Mouse (Mus musculus) MEL (cell line): ENCODE measurements around the gene Ubxn10. TPM values are rescaled to one million over a fixed set of nuclear protein-coding genes. Genes with fewer than 3 reads are reported as not detected.

Experiments used
- DNase-seq: peaks from one replicate; pipeline ENCODE4 v3.0.0; 2011; ENCODE audit warnings: low read depth, low spot score
- H3K27ac ChIP-seq: 2 replicates; pipeline ENCODE4 v1.5.1; 2012; ENCODE audit warnings: low read depth, mild to moderate bottlenecking, control low read depth, low read length, moderate library complexity; ENCODE audit not compliant: control insufficient read depth
- H3K27me3 ChIP-seq, 2 experiments: fragments of 150-350 bp in 1 of 2; sonication (generic) in 1 of 2; 2 replicates each; pipeline ENCODE4 v1.6.1; 2012; ENCODE audit warnings: low read length in 2 of 2, mild to moderate bottlenecking in 2 of 2, improper control_type of control experiment in 1 of 2, moderate library complexity in 1 of 2; ENCODE audit not compliant: insufficient read depth in 2 of 2, control insufficient read depth in 1 of 2
- H3K36me3 ChIP-seq, 2 experiments: 2 replicates each; pipeline ENCODE4 v1.6.1; 2012 to 2014; ENCODE audit warnings: low read length in 2 of 2, improper control_type of control experiment in 1 of 2, inconsistent platforms in 1 of 2, mild to moderate bottlenecking in 1 of 2; ENCODE audit not compliant: insufficient read depth in 2 of 2, control insufficient read depth in 1 of 2
- H3K4me1 ChIP-seq, 2 experiments: fragments of 150-350 bp in 1 of 2; sonication (generic) in 1 of 2; 2 replicates each; pipeline ENCODE4 v1.6.1; 2012; ENCODE audit warnings: low read length in 2 of 2, improper control_type of control experiment in 1 of 2, mild to moderate bottlenecking in 1 of 2; ENCODE audit not compliant: insufficient read depth in 2 of 2, control insufficient read depth in 1 of 2
- H3K4me3 ChIP-seq, 2 experiments: fragments of 150-350 bp in 1 of 2; sonication (generic) in 1 of 2; 2 replicates each; pipeline ENCODE4 v1.5.1; 2012; ENCODE audit warnings: low read depth in 2 of 2, low read length in 2 of 2, mild to moderate bottlenecking in 2 of 2, moderate library complexity in 2 of 2, control low read depth in 1 of 2, improper control_type of control experiment in 1 of 2; ENCODE audit not compliant: control insufficient read depth in 1 of 2, insufficient read depth in 1 of 2
- H3K79me2 ChIP-seq: 2 replicates; pipeline ENCODE4 v1.6.1; 2012; ENCODE audit warnings: mild to moderate bottlenecking, low read length, moderate library complexity; ENCODE audit not compliant: control insufficient read depth, poor library complexity, insufficient read depth
- H3K9ac ChIP-seq: 2 replicates; pipeline ENCODE4 v1.6.1; 2012; ENCODE audit warnings: low read depth, mild to moderate bottlenecking, control low read depth, low read length, moderate library complexity; ENCODE audit not compliant: control insufficient read depth, poor library complexity, severe bottlenecking
- H3K9me3 ChIP-seq: fragments of 150-350 bp; sonication (generic); replicated peaks from 2 replicates; pipeline ENCODE4 v1.6.1; 2012; ENCODE audit warnings: mild to moderate bottlenecking, low read length, improper control_type of control experiment, moderate library complexity; ENCODE audit not compliant: insufficient read depth
- CHD1 ChIP-seq: IDR thresholded peaks from 2 replicates; pipeline ENCODE4 v1.6.1; 2012; ENCODE audit warnings: low read depth, mild to moderate bottlenecking, inconsistent platforms, low read length, improper control_type of control experiment
- CTCF ChIP-seq, 3 experiments: IDR thresholded peaks in 2 of 3; conservative IDR thresholded peaks in 1 of 3; 2 replicates each; pipeline ENCODE4 v1.5.1; 2011 to 2012; ENCODE audit warnings: low read length in 3 of 3, low read depth in 2 of 3, mild to moderate bottlenecking in 2 of 3, improper control_type of control experiment in 1 of 3, inconsistent platforms in 1 of 3, mixed read lengths in 1 of 3, moderate library complexity in 1 of 3; ENCODE audit not compliant: control insufficient read depth in 1 of 3, insufficient read depth in 1 of 3, poor library complexity in 1 of 3, severe bottlenecking in 1 of 3
- E2F4 ChIP-seq: IDR thresholded peaks from 2 replicates; pipeline ENCODE4 v1.6.1; 2011; ENCODE audit warnings: low read depth, low read length, improper control_type of control experiment, borderline replicate concordance
- EP300 ChIP-seq, 2 experiments: IDR thresholded peaks; 2 replicates each; pipeline ENCODE4 v1.6.1; 2011; ENCODE audit warnings: improper control_type of control experiment in 2 of 2, low read length in 2 of 2, low read depth in 1 of 2, mild to moderate bottlenecking in 1 of 2
- ETS1 ChIP-seq: IDR thresholded peaks from 2 replicates; pipeline ENCODE4 v1.6.1; 2012; ENCODE audit warnings: low read depth, mild to moderate bottlenecking, inconsistent platforms, low read length, improper control_type of control experiment, moderate library complexity
- GATA1 ChIP-seq: IDR thresholded peaks from 2 replicates; pipeline ENCODE4 v1.6.1; 2011; ENCODE audit warnings: low read depth, low read length, improper control_type of control experiment
- KAT2A ChIP-seq: conservative IDR thresholded peaks from 2 replicates; pipeline ENCODE4 v1.6.1; 2012; ENCODE audit warnings: low read depth, low read length, improper control_type of control experiment, inconsistent platforms
- MAX ChIP-seq: IDR thresholded peaks from 2 replicates; pipeline ENCODE4 v1.6.1; 2011; ENCODE audit warnings: low read length, improper control_type of control experiment
- MAZ ChIP-seq: IDR thresholded peaks from 2 replicates; pipeline ENCODE4 v1.6.1; 2012; ENCODE audit warnings: low read depth, mild to moderate bottlenecking, inconsistent platforms, low read length, improper control_type of control experiment
- MYB ChIP-seq: IDR thresholded peaks from 2 replicates; pipeline ENCODE4 v1.6.1; 2011; ENCODE audit warnings: mild to moderate bottlenecking, low read depth, low read length, improper control_type of control experiment
- NELFE ChIP-seq: IDR thresholded peaks from 2 replicates; pipeline ENCODE4 v1.6.1; 2011; ENCODE audit warnings: low read depth, low read length, improper control_type of control experiment
- NRF1 ChIP-seq: IDR thresholded peaks from 2 replicates; pipeline ENCODE4 v1.6.1; 2014; ENCODE audit warnings: low read depth, mild to moderate bottlenecking, inconsistent platforms, low read length, improper control_type of control experiment, moderate library complexity; ENCODE audit not compliant: poor library complexity, insufficient read depth, severe bottlenecking
- POLR2A ChIP-seq, 2 experiments: IDR thresholded peaks; 2 replicates each; pipeline ENCODE4 v1.6.1; 2011 to 2012; ENCODE audit warnings: low read length in 2 of 2, mild to moderate bottlenecking in 2 of 2, control low read depth in 1 of 2, improper control_type of control experiment in 1 of 2, low read depth in 1 of 2, moderate library complexity in 1 of 2; ENCODE audit not compliant: control insufficient read depth in 1 of 2, insufficient read depth in 1 of 2, poor library complexity in 1 of 2
- RCOR1 ChIP-seq: IDR thresholded peaks from 2 replicates; pipeline ENCODE4 v1.6.1; 2012; ENCODE audit warnings: low read depth, mild to moderate bottlenecking, inconsistent platforms, low read length, improper control_type of control experiment
- TAL1 ChIP-seq: IDR thresholded peaks from 2 replicates; pipeline ENCODE4 v1.6.1; 2012; ENCODE audit warnings: mild to moderate bottlenecking, inconsistent platforms, low read length, moderate library complexity, mixed read lengths
- UBTF ChIP-seq: IDR thresholded peaks from 2 replicates; pipeline ENCODE4 v1.6.1; 2012; ENCODE audit warnings: low read depth, mild to moderate bottlenecking, inconsistent platforms, low read length, improper control_type of control experiment, moderate library complexity, borderline replicate concordance; ENCODE audit not compliant: insufficient read depth
- USF1 ChIP-seq: IDR thresholded peaks from 2 replicates; pipeline ENCODE4 v1.6.1; 2014; ENCODE audit warnings: low read depth, mild to moderate bottlenecking, inconsistent platforms, low read length, improper control_type of control experiment, moderate library complexity
- USF2 ChIP-seq, 2 experiments: IDR thresholded peaks; 2 replicates each; pipeline ENCODE4 v1.6.1; 2011 to 2012; ENCODE audit warnings: improper control_type of control experiment in 2 of 2, low read length in 2 of 2, borderline replicate concordance in 1 of 2, inconsistent platforms in 1 of 2, low read depth in 1 of 2, mild to moderate bottlenecking in 1 of 2; ENCODE audit not compliant: insufficient read depth in 1 of 2
- ZC3H11A ChIP-seq: IDR thresholded peaks from 2 replicates; pipeline ENCODE4 v1.6.1; 2012; ENCODE audit warnings: low read depth, mild to moderate bottlenecking, inconsistent platforms, low read length, improper control_type of control experiment
- ZKSCAN1 ChIP-seq: IDR thresholded peaks from 2 replicates; pipeline ENCODE4 v1.6.1; 2012; ENCODE audit warnings: low read depth, mild to moderate bottlenecking, inconsistent platforms, low read length, improper control_type of control experiment, moderate library complexity
- ZNF384 ChIP-seq: IDR thresholded peaks from 2 replicates; pipeline ENCODE4 v1.6.1; 2012; ENCODE audit warnings: low read depth, mild to moderate bottlenecking, inconsistent platforms, low read length, improper control_type of control experiment
- polyA plus RNA-seq, 2 experiments: library from polyadenylated mRNA; stranded (reverse) in 1 of 2; unstranded in 1 of 2; fragments of >175 nt in 1 of 2; fragments of >200 nt in 1 of 2; gene quantifications; 2 replicates each; pipeline versions ENCODE4 v1.2.1 to v1.2.4; 2012; ENCODE audit warnings: low replicate concordance in 2 of 2, low read depth in 1 of 2; ENCODE audit not compliant: insufficient read length in 2 of 2, insufficient read depth in 1 of 2, missing spikeins in 1 of 2
- total RNA-seq: library from RNA; depleted of rRNA; stranded (reverse); fragments of 300-350 nt; gene quantifications from 2 replicates; pipeline ENCODE4 v1.2.3, GENCODE M21; 2012

The Ubxn10 gene
- total and polyA plus RNA-seq, 3 experiments = not detected

- Histone ChIP-seq H3K27me3 (no peaks in the 10 kb centered on the region), H3K4me3 (no peak within 1 kb of the TSS), H3K9me3 (no peaks in the 10 kb centered on the region), H3K27ac (no peak within 1 kb of the TSS), H3K9ac (no peak within 1 kb of the TSS), H3K4me1 (no peaks in the 10 kb centered on the region), H3K79me2 (no peaks in the 10 kb centered on the region), H3K36me3 (no peaks in the 10 kb centered on the region)
- no peak for TF ChIP-seq CTCF (IDR thresholded peaks at IDR 0.05 in 2 of 3, conservative IDR thresholded peaks at IDR 0.05 in 1 of 3; ENCODE audit: control insufficient read depth in 1 of 3, insufficient read depth in 1 of 3, low read depth in 2 of 3, low read length in 3 of 3, poor library complexity in 1 of 3, severe bottlenecking in 1 of 3)
- TF ChIP-seq KAT2A = no peak
- TF ChIP-seq ZC3H11A = no peak
- no peak for TF ChIP-seq POLR2A (IDR thresholded peaks at IDR 0.05; ENCODE audit: control insufficient read depth in 1 of 2, insufficient read depth in 1 of 2, low read depth in 1 of 2, low read length in 2 of 2, poor library complexity in 1 of 2)
- TF ChIP-seq E2F4 = no peak
- TF ChIP-seq ZKSCAN1 = no peak
- no peak for TF ChIP-seq CHD1
- no peak for TF ChIP-seq EP300 (IDR thresholded peaks at IDR 0.05; ENCODE audit: low read depth in 1 of 2, low read length in 2 of 2)
- TF ChIP-seq UBTF = no peak
- TF ChIP-seq MAX = no peak
- TF ChIP-seq RCOR1 = no peak
- TF ChIP-seq USF2 (IDR thresholded peaks at IDR 0.05; ENCODE audit: borderline replicate concordance in 1 of 2, insufficient read depth in 1 of 2, low read depth in 1 of 2, low read length in 2 of 2) = no peak
- TF ChIP-seq TAL1 = no peak
- DNase-seq = no peak
Observed at GRCm38 (mm10) chr4:138724354-138725126, 12.4 kb downstream of the Ubxn10 start, which contains the start of gene Pla2g2c. Pla2g2c (plus strand) TSS chr4:138724792.

GRCm38 (mm10) chr4:138723493-138724281 is 13.3 kb downstream of the Ubxn10 start:
- H3K9ac ChIP-seq = no peak overlapping the region
- H3K27me3 ChIP-seq = no peaks in the 10 kb centered on the region
- TF ChIP-seq ZC3H11A (no peak), ETS1 (no peak), NRF1 (no peak), MAZ (no peak), NELFE (no peak), ZKSCAN1 (no peak), ZNF384 (no peak), USF2 (IDR thresholded peaks at IDR 0.05; ENCODE audit: borderline replicate concordance in 1 of 2, insufficient read depth in 1 of 2, low read depth in 1 of 2, low read length in 2 of 2) (no peak), MAX (no peak), USF1 (no peak), GATA1 (no peak), POLR2A (IDR thresholded peaks at IDR 0.05; ENCODE audit: control insufficient read depth in 1 of 2, insufficient read depth in 1 of 2, low read depth in 1 of 2, low read length in 2 of 2, poor library complexity in 1 of 2) (no peak), MYB (no peak), TAL1 (no peak)
- no peak for DNase-seq
- no peak overlapping the region for H3K27ac ChIP-seq
- no peak overlapping the region for H3K4me3 ChIP-seq
- H3K36me3 ChIP-seq = no peaks in the 10 kb centered on the region
- H3K79me2 ChIP-seq = no peaks in the 10 kb centered on the region
- no peaks in the 10 kb centered on the region for H3K4me1 ChIP-seq
- no peaks in the 10 kb centered on the region for H3K9me3 ChIP-seq
